Mouse (Mus musculus): Measurements from ENCODE around the gene Mrto4. TPM values are rescaled to one million over a fixed set of nuclear protein-coding genes. Genes with fewer than 3 reads are reported as not detected.
A peak's percentile ranks its signal among the peaks of the same experiment; 100 is the strongest.

Gene Mrto4
- polyA plus RNA-seq, 1 experiment from 2014 or later: 104 TPM

DNA sequence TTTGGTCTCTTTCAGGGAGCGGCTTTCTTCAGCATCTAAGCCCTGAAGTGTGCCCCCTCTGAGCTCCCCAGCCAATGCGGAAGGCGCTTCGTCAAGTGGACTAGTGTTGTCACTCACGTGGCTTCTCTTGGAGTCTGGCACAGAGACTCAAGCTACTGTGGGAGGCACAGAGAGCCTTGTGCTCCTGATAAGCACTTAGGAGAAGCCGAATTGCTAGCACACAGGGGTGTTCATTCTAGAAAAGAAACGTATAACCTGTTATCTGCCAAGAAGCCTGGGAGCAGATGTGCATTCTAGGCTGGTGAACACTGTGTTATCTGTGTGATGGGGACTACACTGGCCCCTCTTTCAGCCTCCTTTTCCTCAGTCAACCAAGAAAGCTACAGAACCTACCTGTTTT, 16.9 kb downstream of the Mrto4 start:
- WGBS: 77% methylated on average over 7 of the region's 7 CpGs
- no peak for ATAC-seq (ENCODE audit: low FRiP score, low read depth)
- no peak overlapping the region for H3K9ac ChIP-seq

DNA sequence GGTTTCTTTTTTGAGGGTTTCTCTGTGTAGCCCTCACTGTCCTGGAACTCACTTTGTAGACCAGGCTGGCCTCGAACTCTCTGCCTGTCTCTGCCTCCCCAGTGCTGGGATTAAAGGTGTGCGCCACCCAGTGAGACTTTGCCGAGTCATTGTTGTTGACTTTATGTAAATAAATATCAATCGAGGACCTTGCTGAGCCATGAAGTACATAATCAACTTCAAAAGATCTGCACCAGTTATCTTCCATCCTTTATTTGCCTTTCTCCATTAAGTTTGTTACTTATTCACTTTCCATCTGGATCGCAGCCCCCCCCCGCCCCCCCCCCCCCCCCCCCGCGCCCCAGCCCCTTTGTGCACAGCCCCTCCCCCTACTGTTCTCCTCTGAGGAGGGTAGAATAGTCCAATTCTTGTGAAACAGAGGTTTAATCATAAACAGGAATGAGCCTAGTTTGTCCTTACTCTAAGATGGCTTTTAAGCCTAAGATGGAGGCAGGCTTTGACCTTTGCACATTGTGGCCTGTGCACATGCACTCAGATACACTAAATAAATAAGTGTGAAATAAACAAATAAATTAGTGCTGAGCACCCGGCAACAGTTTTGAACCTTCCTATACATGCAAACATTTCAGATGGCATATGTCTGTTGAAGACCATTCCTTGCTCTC, 17.6 kb downstream of the Mrto4 start:
- no peak for ATAC-seq (ENCODE audit: low FRiP score, low read depth)
- 60% methylated on average over 8 of the region's 9 CpGs for WGBS
- Histone ChIP-seq H3K4me2 (replicated peaks) (no peak overlapping the region), H3K4me3 (no peak overlapping the region), H3K9me3 (no peaks in the 10 kb centered on the region), H3K4me1 (no peaks in the 10 kb centered on the region), H3K9ac (no peak overlapping the region), H3K27ac (no peak overlapping the region), H3K36me3 (no peaks in the 10 kb centered on the region), H3K27me3 (replicated peaks) (peaks cover 6% of the 10 kb centered on the region)

More for the DNA sequence above, 16.9 kb downstream of the Mrto4 start:
- Histone ChIP-seq H3K4me1 (no peaks in the 10 kb centered on the region), H3K27me3 (replicated peaks) (peaks cover 6% of the 10 kb centered on the region), H3K9me3 (no peaks in the 10 kb centered on the region), H3K27ac (no peak overlapping the region), H3K4me2 (replicated peaks) (no peak overlapping the region), H3K36me3 (no peaks in the 10 kb centered on the region), H3K4me3 (no peak overlapping the region)

DNA sequence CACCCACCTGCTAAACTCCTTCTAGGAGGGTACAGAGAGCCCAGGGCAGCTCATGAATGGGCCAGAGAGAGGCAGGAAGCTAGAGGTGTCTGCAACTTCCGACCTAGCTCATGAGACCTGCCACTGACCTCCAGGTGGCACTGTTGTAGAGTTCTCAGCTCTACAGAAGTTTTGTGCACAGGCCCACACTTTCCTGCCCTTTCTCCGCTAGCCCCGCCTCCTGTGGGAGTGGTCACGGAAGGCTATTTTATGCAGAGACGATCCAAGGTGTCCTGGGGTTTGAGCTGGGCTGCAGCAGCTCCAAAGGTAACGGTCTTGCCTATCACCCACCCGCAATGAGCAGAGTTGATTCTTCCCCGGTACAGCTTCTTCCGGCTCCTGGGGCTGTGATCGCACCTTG, 21.8 kb downstream of the Mrto4 start:
- Histone ChIP-seq H3K27me3 (replicated peaks) (no peaks in the 10 kb centered on the region), H3K4me2 (replicated peaks) (peak overlapping the region; percentile 48), H3K36me3 (no peaks in the 10 kb centered on the region), H3K27ac (no peak overlapping the region), H3K9me3 (no peaks in the 10 kb centered on the region), H3K9ac (no peak overlapping the region), H3K4me3 (no peak overlapping the region), H3K4me1 (no peaks in the 10 kb centered on the region)
- ATAC-seq (ENCODE audit: low FRiP score, low read depth): no peak
- 7% methylated on average over 10 of the region's 10 CpGs for WGBS

DNA sequence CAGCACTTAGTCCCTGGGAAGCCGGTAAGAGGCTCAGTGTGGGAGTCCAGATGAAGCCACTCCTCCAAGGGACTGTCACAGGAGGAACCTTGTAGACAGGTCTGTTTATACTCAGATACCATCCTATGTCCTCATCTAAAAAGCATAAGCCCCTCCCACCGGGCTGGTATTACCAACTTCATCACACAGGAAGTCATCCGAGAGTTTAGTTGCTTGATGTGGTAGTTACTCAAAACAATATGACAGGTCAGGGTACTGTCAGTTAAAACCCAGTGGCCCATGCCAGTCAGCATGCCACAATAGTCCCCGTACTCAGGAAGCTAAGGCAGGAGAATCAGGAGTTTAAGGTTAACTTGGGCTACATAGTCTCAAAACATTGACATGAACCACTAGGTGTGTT, 32.6 kb downstream of the Mrto4 start:
- peaks cover 28% of the 10 kb centered on the region for H3K36me3 ChIP-seq
- no peaks in the 10 kb centered on the region for H3K4me1 ChIP-seq
- no peak overlapping the region for H3K27ac ChIP-seq
- ATAC-seq (ENCODE audit: low FRiP score, low read depth): no peak
- no peak overlapping the region for H3K4me2 ChIP-seq (replicated peaks)
- H3K27me3 ChIP-seq (replicated peaks): no peaks in the 10 kb centered on the region
- WGBS: 94% methylated on average over 4 of the region's 4 CpGs
- H3K9me3 ChIP-seq: no peaks in the 10 kb centered on the region
- no peak overlapping the region for H3K4me3 ChIP-seq
- no peak overlapping the region for H3K9ac ChIP-seq

DNA sequence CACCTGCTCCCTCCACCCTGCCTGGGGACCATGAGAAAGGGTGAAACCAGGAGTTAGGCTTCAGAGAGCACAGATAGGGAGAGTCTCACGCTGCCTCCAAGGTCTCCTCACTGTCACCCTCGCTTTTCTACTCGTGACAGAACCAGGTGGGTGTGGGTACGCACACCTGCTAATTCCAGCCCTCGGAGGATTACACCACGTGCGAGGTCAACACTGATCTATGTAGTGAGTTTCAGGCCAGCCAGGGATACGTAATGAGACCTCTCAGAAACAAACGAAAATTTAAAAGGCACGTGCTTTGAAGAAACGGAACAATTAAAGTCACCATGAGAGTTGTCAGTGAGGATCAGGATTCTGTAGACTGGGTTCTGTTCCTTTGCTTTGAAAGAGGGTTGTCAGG, 33.9 kb downstream of the Mrto4 start:
- no peak for ATAC-seq (ENCODE audit: low FRiP score, low read depth)
- H3K4me1 ChIP-seq: no peaks in the 10 kb centered on the region
- no peaks in the 10 kb centered on the region for H3K27me3 ChIP-seq (replicated peaks)
- no peak overlapping the region for H3K4me3 ChIP-seq
- no peak overlapping the region for H3K9ac ChIP-seq
- H3K27ac ChIP-seq: no peak overlapping the region
- 94% methylated on average over 11 of the region's 11 CpGs for WGBS
- H3K9me3 ChIP-seq: no peaks in the 10 kb centered on the region
- H3K4me2 ChIP-seq (replicated peaks): no peak overlapping the region
- H3K36me3 ChIP-seq: peaks cover 34% of the 10 kb centered on the region

DNA sequence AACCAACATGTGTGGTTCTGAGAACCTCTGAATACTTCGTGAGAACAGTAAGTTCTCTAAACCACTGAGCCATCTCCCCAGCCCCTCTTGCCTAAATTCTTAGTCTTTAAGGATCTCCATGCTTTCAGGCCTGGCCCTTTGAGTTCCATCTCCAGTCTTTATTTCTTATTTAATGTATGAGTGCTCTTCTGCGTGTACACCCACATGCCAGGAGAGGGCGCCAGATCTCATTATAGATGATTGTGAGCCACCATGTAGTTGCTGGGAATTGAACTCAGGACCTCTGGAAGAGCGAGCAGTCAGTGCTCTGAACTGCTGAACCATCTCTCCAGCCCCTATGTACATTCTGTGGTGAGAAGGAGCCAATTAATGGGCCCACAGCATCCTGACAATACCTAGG, 39.7 kb downstream of the Mrto4 start:
- 66% methylated on average over 4 of the region's 4 CpGs for WGBS
- H3K4me2 ChIP-seq (replicated peaks): no peak overlapping the region
- ATAC-seq (ENCODE audit: low FRiP score, low read depth): no peak

DNA sequence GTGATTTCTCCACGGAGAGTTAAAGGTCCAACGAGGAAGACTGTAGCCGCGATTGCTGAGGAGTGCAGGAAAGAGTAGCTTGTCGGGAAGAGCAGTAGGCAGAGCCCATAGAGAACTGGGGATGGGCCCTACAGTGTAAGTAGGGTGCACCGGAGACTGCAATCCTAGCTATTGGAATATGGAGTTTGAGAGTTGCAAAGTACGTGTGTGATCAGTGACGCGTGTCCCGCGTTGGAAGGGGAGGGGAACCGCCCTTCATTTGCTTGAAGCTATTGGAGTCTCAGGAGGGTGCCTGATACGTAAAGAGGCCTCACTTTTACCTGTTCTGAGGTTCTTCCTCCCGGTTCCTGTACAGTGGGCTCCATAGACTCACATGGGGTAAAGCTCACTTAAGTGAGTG, 40.7 kb downstream of the Mrto4 start:
- Histone ChIP-seq H3K4me3 (peak overlapping the region; percentile 90), H3K36me3 (peaks cover 16% of the 10 kb centered on the region; the same call in 1 of the 2 replicates), H3K27ac (no peak overlapping the region), H3K9me3 (no peaks in the 10 kb centered on the region), H3K9ac (peak overlapping the region; percentile 90), H3K4me1 (peaks cover 20% of the 10 kb centered on the region), H3K4me2 (replicated peaks) (peak overlapping the region; percentile 99), H3K27me3 (replicated peaks) (no peaks in the 10 kb centered on the region)
- ATAC-seq (ENCODE audit: low FRiP score, low read depth): no peak
- 27% methylated on average over 14 of the region's 14 CpGs for WGBS

More for the DNA sequence above, 39.7 kb downstream of the Mrto4 start:
- Histone ChIP-seq H3K4me1 (peaks cover 20% of the 10 kb centered on the region), H3K9me3 (no peaks in the 10 kb centered on the region), H3K27me3 (replicated peaks) (no peaks in the 10 kb centered on the region), H3K36me3 (peaks cover 22% of the 10 kb centered on the region), H3K9ac (no peak overlapping the region), H3K4me3 (no peak overlapping the region), H3K27ac (no peak overlapping the region)

DNA sequence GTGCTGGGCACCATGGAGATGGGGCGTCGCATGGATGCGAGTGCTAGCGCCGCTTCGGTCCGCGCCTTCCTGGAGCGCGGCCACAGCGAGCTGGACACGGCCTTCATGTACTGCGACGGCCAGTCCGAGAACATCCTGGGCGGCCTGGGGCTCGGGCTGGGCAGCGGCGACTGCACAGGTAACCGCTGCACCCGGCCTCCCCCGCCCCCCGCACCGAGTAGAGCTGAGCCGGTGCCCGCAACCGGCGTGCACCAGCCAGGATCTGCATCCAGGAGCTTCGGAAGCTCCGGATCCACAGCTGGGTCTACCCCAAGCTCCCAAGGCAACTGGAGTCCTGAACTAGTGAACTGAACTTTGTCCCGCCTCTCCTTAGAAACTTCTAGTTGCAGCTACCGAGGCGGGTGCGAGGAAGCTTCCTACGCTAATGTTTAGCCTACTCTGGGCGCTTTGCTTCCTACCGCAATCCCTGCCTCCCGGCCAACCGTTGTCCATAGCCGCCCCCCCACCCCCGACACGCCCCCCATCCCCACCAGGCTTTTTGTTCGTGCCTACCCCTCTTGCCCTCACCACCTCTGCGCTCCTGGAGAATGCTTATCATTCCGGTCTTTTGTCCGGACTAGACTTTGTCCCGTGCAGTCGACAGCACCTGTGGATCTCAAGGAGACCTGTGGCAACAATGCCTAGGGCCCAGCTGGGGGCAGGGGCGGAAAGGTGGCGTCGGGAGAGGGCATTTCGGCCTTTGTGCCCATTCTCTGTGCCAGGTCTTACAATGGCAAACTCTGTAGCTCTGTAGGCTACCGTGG, 41.3 kb downstream of the Mrto4 start:
- peak; percentile 26 for ATAC-seq (ENCODE audit: low FRiP score, low read depth)
- H3K4me1 ChIP-seq: peaks cover 20% of the 10 kb centered on the region

DNA sequence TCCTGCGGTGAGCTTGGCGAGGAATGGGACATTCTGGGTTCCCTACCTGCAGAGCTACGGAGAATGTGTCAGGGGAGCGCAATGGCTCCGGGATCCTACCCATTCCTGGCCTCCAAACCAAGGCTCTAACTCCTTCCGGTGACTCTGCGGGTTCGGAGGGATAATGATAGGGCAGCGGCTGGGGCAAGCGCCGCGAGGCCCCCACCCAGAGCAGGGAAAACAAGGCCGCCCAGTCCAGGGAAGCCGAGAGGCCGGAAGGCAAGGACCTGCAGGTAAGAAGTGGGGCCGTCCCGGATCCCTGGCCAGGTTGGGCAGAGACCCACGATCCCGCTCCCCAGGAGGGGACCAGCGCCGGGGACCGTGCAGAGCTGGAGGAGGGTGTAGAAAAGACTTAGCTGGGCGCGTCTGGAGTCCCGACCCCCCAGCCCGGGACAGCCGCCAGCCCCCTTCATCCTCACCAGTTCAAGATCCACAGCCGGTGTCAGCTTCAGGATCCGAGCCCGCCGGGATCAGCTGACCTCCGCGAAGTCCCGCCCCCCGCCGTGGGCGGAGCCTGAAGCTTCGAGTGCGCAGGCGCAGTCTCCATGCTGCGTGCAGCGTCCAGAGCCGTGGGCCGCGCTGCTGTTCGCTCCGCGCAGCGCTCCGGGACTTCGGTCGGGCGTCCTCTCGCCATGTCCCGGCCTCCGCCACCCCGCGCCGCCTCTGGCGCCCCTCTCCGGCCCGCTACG, 42.0 kb downstream of the Mrto4 start, which contains the start of the genes Pqlc2 and Akr7a5:
Pqlc2 (minus strand) TSS at position 538 of the 728 bp plus-strand sequence.
Akr7a5 (plus strand) TSS at position 574 of the 728 bp plus-strand sequence.
- Histone ChIP-seq H3K4me3 (peak within 1 kb of the TSS; percentile 90), H3K4me2 (replicated peaks) (peak within 1 kb of the TSS; percentile 99), H3K4me1 (peaks cover 20% of the 10 kb centered on the region), H3K9ac (peak within 1 kb of the TSS; percentile 90), H3K36me3 (peaks cover 19% of the 10 kb centered on the region), H3K27ac (peak within 1 kb of the TSS; percentile 42; the same call in 1 of the 2 replicates), H3K9me3 (no peaks in the 10 kb centered on the region), H3K27me3 (replicated peaks) (no peaks in the 10 kb centered on the region)
- ATAC-seq (ENCODE audit: low FRiP score, low read depth): peak; percentile 85
- under 1% methylated on average over 62 of the region's 63 CpGs for WGBS

More for the DNA sequence above, 41.3 kb downstream of the Mrto4 start:
- WGBS: under 1% methylated on average over 53 of the region's 53 CpGs
- H3K27me3 ChIP-seq (replicated peaks): no peaks in the 10 kb centered on the region
- H3K9ac ChIP-seq: peak overlapping the region; percentile 90
- peak overlapping the region; percentile 99 for H3K4me2 ChIP-seq (replicated peaks)
- H3K36me3 ChIP-seq: peaks cover 21% of the 10 kb centered on the region
- peak overlapping the region; percentile 42; the same call in 1 of the 2 replicates for H3K27ac ChIP-seq
- peak overlapping the region; percentile 90 for H3K4me3 ChIP-seq
- no peaks in the 10 kb centered on the region for H3K9me3 ChIP-seq

DNA sequence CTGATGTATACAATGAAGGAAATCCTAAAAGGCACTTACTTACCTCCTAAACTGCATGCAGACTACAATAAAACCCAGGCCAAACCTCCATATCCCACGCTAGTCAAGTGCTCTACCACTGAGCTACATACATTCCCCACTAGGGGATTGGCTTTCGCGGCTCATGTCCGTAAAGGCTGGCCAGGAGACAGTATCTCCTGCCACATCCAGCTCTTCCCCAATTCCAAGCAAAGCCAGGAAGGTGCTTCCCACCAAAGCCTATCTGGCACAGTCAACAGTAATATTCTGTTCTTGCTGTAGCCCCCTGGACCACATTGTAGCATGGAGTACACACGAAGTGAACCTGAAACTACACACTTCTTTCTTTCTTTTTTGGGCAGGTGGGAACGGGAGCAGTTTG, 42.7 kb downstream of the Mrto4 start:
- H3K9me3 ChIP-seq: no peaks in the 10 kb centered on the region
- ATAC-seq (ENCODE audit: low FRiP score, low read depth): no peak

DNA sequence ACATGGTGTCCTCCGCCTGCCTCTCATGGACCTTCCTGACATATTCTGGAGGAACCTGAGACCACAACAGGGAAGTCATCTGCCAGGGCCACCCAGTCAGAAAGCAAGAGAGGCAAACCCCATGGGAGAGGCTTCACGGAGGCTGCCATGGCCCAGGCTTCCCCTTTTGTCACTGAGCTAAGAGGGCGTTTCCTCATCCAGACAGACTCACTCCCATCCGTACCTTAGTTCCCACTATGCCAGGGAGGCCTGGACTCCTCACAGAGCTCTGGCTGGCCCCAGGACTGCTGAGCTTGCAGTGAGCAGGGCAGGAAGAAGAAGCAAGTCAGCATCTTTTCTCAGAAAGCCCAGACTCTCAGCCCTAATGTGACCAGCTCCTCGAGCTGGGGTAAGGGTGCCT, 44.5 kb downstream of the Mrto4 start:
- H3K4me3 ChIP-seq: no peak overlapping the region
- no peak overlapping the region for H3K27ac ChIP-seq
- H3K9ac ChIP-seq: no peak overlapping the region
- no peaks in the 10 kb centered on the region for H3K9me3 ChIP-seq
- no peaks in the 10 kb centered on the region for H3K27me3 ChIP-seq (replicated peaks)
- H3K36me3 ChIP-seq: peaks cover 15% of the 10 kb centered on the region
- no peak for ATAC-seq (ENCODE audit: low FRiP score, low read depth)
- no peak overlapping the region for H3K4me2 ChIP-seq (replicated peaks)
- peaks cover 20% of the 10 kb centered on the region for H3K4me1 ChIP-seq
- WGBS: 89% methylated on average over 5 of the region's 5 CpGs

More for the DNA sequence above, 42.7 kb downstream of the Mrto4 start:
- Histone ChIP-seq H3K4me2 (replicated peaks) (peak overlapping the region; percentile 99), H3K27ac (no peak overlapping the region), H3K9ac (peak overlapping the region; percentile 90), H3K27me3 (replicated peaks) (no peaks in the 10 kb centered on the region), H3K36me3 (peaks cover 18% of the 10 kb centered on the region), H3K4me1 (peaks cover 20% of the 10 kb centered on the region), H3K4me3 (peak overlapping the region; percentile 90)
- WGBS: 20% methylated on average over 6 of the region's 6 CpGs

DNA sequence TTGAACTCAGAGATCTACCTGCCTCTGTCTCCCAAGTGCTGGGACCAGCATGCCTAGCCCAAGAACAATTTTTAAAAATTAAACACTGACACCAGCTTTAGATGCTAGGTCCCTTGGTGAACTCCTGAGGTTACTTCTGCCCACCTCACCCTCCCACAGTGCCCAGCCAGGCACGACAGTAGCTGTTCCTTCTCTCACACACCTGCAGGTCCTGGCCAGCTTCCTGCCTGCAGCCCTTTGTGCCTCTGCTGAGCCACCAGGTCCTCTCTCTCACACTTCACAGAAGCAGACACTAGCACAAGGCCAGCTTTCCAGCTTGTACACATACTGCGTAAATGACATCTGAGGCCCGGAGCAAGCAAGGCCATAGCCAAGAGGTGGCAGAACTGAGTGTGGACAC, 46.9 kb downstream of the Mrto4 start:
- Histone ChIP-seq H3K27me3 (replicated peaks) (no peaks in the 10 kb centered on the region), H3K4me2 (replicated peaks) (no peak overlapping the region), H3K9me3 (no peaks in the 10 kb centered on the region), H3K4me1 (peaks cover 9% of the 10 kb centered on the region), H3K4me3 (no peak overlapping the region), H3K36me3 (peaks cover 35% of the 10 kb centered on the region), H3K27ac (no peak overlapping the region), H3K9ac (no peak overlapping the region)
- WGBS: 95% methylated on average over 3 of the region's 3 CpGs
- no peak for ATAC-seq (ENCODE audit: low FRiP score, low read depth)

Measured in neural tube, embryonic 12.5 days (tissue).